Mouse (Mus musculus) megakaryocyte, adult 5-6 weeks (primary cell): ENCODE results near the gene Rimbp2. TPM values are rescaled to one million over a fixed set of nuclear protein-coding genes. Genes with fewer than 3 reads are reported as not detected.

Experiments used
- ATAC-seq: 2 replicates; pipeline ENCODE4 v1.8.0; 2016; ENCODE audit warnings: mild to moderate bottlenecking, inconsistent platforms; ENCODE audit not compliant: poor library complexity, severe bottlenecking
- total RNA-seq, 2 experiments: library from RNA; stranded (forward) in 1 of 2; stranded (reverse) in 1 of 2; fragments of 153-499, 151-499 nt in 1 of 2; fragments of 221-1000, 200-1000 nt in 1 of 2; gene quantifications; 2 replicates each; pipeline versions ENCODE4 v1.2.3 to v1.2.4; 2015 to 2017

Gene Rimbp2
- total RNA-seq, 2 experiments from 2014 or later, result not detected

DNA sequence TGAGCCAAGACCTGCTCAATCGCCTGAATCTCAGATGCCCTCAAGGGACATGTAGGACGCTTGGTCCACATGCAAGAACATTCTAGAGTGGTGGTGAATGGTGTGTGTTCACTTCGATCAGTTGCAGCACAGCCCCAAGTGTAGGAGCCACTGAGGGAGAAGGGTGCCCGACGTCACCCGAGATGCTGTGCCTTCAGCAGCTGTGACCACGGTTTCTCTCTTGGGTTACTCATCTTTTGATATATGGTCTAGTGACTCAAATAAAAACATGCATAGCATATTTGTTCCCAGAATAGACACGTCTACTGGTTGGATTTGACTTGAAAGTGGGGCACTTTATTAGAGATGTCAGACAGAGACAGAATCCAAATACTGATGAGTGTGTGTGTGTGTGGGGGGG lies 105.5 kb downstream of the Rimbp2 start:
- no peak for ATAC-seq

DNA sequence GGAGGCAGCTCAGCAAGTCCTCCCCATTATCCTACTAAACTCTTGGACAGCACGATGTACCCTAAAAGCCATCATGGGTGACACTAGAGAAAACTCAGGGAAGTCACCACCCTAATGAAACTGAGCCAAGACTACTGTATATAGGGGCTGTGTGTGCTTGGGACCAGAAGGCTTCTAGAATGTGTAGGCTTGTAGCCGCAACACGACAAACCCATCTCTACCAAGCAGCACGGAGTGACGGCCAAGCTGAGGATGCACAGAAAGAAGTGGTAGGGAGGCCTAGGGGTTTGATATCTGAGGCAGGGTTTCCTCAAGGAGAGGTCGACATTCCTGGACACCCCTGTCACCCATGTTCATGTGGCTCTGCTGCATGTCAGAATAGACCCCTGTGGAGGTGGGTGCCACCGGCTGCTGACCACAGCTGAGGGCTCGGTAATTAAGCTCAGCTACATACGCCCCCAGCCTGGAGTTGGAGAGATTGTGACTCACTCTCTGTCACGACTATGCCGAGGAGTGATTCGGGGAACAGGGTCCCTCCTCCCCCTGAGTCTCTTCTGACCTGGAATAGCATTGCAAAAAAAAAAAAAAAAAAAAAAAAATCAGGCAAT lies 106.7 kb downstream of the Rimbp2 start:
- ATAC-seq, result no peak

DNA sequence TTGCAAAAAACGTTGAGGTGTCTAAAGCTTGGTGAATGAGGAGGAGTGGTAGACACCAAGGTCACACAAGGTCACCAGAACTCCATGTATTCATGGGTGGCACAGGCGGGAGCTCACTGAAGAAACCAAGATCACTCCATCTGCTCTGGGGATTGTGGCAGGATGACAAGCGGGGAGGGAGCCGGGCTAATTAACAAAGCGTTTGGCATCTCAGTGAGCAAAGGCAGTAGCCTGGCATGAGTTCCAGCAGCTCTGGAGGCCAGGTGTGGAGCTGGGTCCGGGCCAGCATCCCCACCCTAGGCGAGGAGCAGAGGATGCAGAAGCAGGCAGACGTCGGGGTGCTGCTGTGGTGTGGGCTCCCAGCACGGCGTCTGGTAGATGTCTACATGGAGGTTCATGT lies 108.3 kb downstream of the Rimbp2 start:
- ATAC-seq, result no peak

DNA sequence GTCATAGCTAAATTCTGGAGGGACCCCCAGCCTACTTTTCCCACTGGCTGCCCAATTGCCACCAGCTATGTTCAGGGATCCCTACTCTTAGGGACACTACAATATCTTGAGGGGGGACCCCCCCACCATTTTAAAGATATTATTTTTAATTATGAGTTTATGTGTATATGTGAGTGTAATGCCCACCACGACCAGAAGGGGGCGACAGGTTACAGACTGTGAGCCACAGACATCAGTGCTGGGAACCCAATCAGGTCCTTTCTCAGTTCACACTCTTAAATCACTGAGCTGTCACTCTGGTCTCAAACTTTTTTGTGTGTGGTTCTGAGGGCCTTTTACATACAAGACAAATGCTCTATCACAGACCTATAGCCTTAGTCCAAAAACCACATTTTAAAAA lies 109.3 kb downstream of the Rimbp2 start:
- ATAC-seq, result no peak

DNA sequence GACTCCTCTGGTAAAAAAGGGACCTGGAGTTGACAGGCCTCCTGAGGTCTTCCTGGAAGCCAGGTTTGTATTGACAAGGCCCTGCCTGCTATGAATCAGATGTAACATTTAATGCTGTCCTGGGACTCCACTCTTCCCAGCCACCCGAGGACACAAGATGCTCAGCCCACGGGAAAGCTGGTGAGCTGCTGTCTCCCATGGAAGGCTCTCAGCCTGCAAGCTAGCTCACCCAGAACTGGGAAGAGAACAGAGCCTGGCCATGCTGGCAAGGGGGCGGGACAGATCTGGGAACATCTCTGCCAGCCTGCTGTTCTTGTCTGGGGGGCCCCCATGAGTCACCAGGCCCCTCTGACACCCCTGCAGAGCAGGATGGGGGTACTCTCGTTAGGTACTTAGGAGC lies 111.7 kb downstream of the Rimbp2 start:
- ATAC-seq, result no peak

DNA sequence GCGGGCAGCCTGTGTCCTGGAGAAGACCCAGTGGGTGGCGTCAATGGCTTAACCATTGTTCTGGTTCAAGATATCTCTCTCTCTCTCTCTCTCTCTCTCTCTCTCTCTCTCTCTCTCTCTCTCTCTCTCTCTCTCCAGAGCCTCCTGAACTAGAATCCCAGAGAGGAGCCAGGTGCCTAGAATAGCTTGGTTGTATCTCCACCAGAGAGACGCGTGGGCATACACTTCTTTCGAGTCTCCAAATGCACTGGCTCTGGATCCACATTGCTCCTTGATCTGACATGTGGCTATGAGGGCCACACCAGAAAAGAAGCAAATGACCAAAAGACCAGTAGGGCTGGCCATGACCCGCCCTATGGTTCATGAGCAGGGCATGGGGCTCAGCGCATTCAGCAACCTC lies 116.2 kb downstream of the Rimbp2 start:
- ATAC-seq, result no peak

DNA sequence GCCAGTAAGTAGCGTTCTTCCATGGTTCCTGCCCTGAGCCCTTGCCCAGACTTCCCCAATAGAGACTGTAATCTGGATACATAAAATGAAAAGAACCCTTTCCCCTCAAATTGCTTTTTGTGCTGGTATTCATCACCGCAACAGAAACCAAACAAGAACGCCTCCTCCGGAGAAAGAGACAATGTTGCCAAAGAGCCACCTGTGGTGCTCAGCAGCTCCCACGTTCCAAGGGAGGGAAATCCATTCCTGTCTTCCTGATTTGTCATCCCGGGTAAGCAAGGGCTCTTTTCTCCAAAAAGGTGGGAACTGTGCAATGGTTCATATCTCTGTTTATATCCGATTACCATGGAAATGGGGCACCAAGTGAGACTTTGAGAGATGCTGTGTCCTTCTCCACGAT lies 119.2 kb downstream of the Rimbp2 start:
- ATAC-seq, result no peak

DNA sequence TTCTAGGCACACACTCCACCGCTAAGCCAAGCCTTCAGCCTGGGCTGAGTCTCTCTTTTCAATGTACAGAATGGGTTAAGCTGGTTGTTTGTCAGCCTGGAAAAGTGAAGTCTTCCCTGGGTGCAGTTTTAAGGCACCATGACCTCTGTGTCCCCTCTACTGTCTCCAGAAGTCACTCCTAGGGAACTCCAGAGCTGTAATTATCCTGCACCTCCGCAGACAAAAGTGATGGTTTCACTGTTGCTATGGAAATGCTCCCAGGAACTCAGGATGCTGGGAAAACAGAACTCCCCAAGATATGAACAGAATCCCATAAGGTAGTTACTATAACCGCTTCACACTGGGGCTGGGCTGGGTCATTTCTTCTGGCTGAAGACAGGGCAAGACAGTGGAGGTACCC lies 130.4 kb downstream of the Rimbp2 start:
- no peak for ATAC-seq

DNA sequence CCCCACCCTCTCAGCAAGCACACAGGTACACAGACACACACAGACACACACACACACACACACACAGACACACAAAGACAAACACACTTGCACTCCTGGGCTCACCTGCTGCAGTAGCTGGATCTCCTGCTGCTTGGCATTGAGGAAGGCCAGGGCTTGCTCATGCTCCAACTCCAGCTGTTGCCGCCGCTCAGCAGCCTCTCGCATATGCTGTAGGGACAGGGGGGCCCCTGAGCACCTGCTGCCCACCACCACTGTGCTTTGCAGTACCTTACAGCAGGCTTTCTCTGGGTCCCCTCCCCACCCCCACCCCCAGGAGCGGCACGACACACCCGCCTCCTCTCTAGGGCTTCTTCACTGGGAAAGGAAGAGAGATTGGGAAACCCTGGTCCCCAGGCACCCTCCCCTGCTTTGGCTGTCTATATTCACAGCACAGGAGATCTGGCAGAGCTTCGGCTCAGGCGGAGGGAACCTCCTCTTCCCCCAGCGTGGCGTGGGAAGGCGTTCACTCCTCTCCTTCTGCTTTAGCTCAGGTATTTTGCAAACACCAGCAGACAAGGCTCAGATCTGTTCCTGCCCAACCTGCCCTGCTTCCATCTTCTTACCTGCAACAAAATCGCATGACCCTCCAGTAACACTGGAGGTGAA lies 133.5 kb downstream of the Rimbp2 start:
- ATAC-seq, result no peak

DNA sequence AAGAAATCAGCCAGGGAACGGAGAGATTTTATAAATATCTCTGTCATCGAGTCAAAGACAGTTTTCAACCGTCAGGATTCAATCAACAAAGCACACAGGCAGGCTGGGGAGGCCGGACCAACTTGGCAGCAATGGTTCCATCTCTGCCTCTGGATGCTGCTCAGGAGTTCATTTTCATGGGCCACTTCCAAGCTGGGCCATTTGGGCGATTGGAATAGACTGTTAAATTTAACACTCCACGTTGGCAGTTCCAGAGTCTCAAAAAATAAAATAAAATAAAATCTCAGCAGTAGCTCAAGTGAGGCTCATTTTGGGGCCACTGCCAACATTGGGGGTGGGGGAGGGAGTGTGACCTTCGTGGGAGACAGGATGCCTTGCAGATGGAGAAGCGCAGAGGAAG lies 137.7 kb downstream of the Rimbp2 start:
- no peak for ATAC-seq

DNA sequence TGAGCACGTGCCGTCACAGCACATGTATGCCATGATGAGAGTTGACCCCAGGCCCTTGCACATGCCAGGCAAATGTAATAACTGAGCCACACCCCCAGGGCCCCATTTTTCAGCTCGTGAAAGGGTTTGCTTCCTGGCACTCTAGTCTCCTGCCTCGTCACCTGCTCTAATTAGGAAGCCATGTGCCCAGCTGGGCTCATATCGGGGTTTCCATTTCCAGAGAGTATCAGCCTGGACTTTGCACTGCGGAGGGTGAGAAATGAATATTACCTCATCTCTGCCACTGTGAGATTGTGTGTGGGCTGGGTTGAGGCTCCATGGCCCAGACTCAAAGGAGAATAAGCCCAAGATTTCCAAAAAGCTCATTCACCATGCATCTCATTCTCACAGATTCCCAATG lies 138.2 kb downstream of the Rimbp2 start:
- no peak for ATAC-seq

DNA sequence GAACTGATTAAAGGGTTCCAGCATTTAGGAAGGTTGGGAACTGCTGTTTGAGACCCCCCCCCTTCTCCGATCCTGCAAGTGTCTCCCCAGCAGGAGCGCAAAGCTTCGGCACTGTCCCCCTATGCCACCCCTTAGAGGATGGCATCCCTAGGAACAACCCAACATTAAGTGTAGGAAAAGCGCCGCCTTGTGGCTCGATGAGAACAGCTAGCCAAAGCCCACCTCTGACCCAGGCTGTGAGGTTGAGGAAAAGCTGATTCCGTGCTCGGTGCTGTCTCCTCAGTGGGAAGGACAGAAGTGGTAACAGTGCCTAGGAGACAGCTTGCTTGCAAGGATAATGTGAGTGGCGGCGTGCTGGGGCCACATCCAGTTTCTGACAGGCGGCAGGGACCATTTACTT lies 140.2 kb downstream of the Rimbp2 start:
- no peak for ATAC-seq

DNA sequence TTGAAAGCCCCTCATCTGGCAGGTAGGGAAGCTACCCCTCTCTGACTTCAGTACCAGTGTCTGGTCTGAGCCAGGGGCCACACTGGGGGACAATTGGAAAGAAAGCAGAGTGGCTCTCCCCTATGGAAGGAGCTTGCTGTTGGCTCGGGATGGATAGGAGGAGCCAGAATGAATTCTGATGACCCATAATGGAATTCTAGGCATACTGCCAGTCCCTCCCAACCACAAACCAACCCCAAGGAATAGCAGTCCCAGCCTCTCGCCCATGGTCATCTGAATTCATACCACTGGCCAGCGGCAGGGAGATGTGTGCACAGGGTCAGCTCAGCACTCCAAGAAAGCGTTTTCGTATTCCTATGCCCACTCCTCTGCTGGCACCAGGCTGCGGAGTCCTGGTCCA lies 141.9 kb downstream of the Rimbp2 start:
- no peak for ATAC-seq

DNA sequence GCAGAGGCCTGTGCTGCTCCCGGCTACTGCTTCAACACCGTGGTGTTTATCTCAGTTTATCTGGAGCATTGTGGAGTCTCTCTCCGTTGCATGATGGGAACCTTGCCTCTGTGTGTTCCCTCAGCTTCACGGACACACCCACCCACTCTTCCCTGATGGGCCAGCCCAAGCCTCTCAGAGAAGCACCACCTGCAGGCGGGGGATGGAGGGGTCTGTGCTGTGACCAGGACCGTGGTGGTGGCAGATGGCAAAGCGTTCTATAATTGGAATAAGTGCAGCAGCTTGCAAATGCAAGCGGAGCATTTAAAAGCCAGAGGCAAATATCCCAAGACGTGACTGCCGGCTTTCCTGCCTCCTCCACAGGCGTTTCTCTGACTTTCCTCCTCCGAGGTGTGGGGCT lies 143.3 kb downstream of the Rimbp2 start:
- no peak for ATAC-seq

DNA sequence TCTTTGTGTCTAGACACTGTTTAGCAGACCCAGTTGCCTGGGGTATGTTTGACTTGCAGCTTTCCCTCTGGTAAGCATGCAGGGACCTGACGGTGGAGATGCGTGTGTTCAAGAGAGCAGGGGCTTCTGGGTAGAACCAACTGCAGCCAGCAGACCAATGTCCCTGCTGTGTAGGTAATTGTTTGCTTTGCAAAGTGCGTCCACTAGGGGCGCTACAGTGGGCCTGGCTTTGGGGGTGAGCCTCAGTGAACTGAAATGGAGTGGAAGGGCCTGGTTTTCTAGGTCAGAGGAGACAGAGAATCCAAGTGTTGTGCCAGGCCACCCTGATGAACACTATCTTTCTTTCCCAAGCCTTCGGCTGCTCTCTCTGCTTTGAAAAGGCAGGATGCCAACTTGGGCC lies 143.9 kb downstream of the Rimbp2 start:
- no peak for ATAC-seq

DNA sequence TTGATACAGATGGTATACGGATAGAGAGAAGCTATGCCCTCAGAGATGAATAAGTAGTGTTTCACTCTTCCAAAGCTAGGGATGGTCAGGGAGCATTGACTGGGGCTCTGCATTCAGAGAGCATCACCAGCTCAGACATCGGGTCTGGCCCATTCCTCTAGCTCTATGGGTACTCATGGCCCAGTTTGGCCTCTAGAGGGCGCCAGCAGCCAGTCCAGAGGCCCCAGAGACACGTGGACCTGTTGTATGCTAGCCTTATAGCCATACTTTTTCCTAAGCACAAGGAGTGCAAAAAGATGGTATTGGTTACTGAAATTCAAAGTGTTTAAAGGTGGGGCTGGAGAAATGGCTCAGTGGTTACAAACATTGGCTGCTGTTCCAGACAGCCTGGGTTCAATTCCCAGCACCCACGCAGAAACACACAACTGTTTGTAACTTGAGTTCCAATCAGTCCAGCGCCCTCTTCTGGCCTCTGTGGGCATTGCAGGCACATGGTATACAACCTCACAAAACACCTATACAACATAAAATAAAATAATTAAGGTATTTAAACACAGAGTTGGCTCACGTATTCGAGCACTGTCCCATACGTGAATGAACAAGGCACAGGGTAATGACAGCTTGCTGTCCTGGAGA lies 144.6 kb downstream of the Rimbp2 start:
- ATAC-seq, result no peak

DNA sequence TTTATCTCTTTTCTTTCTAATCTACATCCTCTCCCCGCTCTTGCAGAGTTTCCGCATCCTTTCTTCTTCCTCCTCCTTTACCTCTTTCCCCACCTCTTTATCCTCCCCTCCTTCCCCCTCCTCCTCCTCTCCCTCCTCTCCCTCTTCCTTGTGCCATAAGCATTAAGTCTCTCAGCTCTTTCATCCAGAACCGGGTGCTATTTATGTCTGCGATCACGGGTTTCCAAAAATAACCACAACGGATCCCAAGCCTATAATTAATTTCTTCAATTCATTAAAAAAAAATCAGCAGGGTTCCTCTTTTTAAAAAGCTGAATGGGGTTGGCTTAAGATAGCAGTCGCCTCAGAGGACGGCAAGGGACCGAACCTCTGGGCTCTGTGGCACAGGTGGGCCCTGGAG lies 145.9 kb downstream of the Rimbp2 start:
- no peak for ATAC-seq

DNA sequence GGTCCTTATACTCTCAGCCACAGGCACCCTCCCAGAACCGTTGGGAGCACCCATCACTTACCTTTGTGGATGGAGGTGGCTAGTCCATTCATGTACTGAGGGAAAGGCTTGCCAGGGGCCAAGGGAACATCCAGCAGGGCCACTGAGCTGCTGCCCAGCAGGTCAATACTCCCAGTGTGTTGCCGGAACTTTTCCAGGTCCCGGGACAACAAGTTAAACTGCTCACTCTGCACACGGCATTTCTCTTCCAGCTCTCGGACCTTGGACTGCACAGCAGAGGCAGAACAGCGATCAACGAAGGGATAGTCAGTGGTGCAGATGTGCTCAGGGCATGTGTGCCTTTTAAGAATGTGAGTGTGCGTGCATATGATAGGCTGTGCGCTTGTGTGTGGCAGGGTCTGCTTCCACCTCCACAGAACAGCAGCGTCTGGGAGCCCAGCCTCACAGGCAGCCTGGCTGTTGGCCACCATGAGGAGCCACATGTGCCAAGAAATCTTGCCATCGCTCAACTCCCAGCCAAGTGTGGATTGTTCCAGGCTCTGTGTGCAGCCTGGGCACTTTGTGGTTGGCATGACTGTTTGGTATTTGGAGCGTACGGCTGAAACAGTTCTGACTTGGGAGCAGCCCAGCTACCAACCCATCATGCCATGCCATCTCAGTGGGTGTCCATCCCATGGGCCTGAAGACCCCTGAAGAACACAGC lies 146.8 kb downstream of the Rimbp2 start:
- no peak for ATAC-seq

DNA sequence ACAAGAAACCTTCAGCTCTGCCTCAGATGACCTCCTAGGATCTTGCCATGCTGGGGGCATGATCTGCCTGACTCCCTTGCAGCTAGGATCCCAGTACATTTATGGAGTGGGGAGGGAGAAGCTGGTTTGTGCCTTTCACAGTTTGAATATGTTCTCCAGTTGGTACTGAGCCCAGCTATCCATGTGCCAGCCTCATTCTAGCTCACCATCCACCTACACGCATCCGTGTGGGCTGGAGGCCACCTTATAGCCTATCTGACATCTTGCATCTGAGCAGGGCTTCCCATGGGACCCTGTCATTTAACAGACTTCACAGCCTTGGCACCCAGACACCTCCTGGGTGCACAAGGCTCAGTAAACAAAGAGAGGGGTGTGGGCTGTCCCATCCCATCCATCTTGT lies 148.2 kb downstream of the Rimbp2 start:
- no peak for ATAC-seq

DNA sequence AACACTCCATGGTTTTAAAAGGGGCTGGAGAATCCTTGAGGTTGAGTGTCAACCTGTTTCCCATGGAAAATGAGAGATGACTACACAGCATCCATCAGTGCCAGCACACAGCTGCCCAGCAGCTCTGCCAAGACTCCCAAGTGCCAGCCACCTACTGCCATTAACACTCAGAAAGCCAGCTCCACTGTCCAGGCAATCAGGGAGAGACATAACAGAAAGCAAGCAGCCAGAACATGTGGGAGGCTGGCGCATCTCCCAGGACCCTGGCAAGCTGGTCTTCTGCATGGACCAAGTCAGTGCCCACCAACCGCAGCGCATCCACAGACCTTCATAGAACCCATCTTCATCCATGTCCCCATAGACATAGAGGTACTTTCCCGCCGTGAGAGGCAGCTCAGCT lies 152.7 kb downstream of the Rimbp2 start:
- no peak for ATAC-seq

DNA sequence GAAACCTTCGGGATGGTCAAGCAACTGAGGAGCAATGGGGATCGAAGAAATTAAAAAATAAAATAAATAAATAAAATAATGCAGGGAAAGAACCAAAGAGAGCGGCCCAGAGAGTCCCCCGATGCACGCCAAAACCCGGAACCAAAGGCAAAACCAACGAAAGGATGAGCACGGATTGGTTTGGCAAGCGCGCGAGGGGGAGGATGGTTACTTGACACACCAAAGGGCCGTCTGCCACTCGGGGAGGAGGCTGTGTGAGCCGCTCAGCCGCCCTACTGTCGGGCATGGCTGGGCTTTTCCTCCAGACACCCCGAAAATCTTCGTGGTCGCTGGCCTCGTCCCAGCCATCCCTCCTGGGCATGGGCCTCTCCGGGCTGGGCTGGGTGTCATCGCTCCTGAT lies 171.7 kb downstream of the Rimbp2 start:
- ATAC-seq, result no peak

DNA sequence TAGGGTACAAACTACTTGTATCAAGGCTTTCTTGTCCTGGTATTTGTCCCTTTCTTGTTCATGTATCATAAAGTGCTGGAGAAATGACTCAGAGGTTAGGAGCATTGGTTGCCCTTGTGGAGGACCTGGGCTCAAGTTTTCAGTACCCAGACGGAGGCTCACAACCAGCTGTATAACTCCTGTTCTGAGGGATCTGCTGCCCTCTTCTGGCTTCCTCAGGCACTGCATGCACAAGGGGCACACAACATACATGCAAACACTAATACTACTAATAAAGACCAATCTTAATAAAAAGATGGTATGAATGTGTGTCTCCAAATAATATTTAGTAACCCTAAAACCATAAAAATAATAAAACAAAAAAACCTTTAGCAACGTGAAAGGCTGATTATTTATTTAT lies 176.9 kb downstream of the Rimbp2 start:
- no peak for ATAC-seq
